Mouse (Mus musculus): ENCODE results near the gene Gm45208.
"Not testable (repeated sequence)": the region's sequence is repeated elsewhere in the genome, so short reads cannot be mapped to it uniquely, and the experiment has no call there.

The Gm45208 gene

GRCm38 (mm10) chrX:7721514-7722281 is at the start of gene Gm45208:
TSS of gene Gm45208 (plus strand) at chrX:7722245.
- peak; percentile 49 to 55 for DNase-seq (ENCODE audit: low spot score in 2 of 2)

DNA sequence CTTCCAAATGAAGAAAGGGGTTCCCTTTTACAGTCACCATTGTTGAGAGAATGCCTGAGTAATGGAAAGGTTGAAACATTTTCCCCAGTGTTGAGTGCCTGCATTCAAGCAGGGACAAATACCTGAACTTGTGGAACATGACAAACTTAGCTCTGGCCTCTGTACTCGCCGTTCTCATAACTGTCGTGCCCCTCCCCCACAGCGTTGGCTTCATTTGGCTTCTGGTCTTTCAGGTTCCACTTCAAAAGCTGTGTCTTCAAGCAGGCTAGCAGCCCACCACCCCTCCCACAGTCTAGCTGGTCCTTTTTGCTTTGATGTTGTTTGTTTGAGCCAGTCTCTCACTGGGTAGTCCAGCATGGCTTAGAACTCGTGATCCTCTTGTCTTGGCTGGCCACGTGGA is 49.3 kb upstream of the Gm45208 start:
- no peak for DNase-seq (ENCODE audit: low spot score in 2 of 2)

DNA sequence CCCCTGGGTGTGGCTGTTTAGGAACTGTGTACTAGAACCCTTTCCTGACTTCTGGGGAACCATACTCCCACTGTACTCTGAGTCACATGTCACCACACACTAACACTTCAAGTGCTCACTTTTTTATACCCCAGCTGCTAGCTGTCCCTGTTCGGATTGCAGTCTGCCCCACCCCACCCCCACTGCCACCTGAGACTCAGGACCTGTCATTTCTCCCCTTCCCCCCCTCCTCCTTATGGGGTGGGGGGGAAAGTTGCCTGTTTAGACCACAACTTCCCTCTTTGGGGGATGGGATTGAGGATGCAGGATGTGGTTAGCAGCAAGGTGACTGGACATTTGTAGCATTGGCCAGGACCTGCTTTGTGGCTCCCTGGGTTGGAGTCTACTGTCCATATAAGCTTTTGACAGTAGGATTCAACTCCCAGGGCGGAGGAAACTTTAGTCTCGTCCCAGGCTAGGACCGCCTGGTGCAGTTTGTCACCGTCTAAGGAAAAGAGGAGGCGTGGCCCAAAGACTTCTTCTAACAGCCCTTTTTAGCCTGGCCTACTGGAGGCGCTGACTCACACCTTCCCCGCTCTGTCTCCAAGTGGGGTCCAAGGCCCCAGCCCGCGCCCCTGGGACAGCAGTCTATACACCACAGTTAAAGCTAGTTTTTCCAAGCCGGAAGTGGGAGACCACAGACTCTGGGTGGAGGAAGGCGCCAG is 48.3 kb upstream of the Gm45208 start:
- DNase-seq (ENCODE audit: low spot score in 2 of 2) = no peak

DNA sequence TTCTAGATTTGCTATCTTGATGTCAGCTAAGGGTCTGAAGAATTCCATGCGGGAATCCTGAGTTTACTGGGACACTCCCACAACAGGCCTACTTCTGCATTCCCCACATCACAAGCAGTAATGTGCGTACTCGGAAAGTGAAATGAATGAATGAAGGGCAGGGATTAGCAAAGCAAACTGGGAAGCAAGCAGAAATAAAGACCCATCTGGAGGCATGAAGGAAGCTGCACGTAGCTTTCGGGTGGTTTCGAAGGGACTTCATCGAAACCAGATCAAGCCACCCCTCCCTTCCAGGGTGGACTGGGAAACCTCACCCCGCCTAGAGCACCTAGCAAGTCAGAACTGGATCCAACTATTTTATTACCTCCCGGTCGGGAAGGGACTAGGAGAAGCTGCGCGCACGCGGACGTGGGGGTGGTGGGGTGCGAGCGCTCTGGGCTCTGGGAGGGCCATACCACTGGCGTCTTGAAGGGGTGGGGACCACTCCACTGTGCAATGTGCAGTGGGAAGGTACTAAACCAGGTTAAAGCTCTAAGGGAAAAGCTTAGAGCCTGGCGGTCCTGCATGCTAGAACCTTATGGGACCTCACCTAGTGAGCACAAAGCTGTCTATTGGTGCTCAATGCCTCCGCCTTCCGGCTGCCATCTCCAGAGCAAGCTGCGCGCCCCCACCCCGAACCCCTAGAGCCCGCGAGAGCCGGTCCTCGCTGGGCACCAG is 47.6 kb upstream of the Gm45208 start:
- DNase-seq (ENCODE audit: low spot score in 2 of 2) = no peak

DNA sequence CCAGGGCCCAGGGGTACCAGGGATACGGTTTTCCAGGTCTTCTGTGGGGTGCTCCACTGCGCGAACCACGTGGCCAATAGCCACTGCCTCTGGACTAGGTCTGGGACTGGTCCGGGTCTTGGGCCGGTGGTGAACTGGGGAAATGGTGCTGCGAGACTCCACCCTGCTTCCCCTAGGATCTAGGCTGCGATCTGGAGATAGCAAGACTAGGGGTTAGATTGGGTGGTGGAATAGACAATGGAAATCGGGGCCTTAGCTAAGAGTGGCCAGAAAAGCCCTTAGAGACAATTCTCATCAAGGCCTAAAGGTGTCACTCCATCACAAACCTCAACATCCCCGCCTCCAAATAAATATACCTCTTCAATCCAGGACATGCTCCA is 47.1 kb upstream of the Gm45208 start:
- no peak for DNase-seq (ENCODE audit: low spot score in 2 of 2)

- no peak for DNase-seq (ENCODE audit: low spot score in 2 of 2)
Measured at GRCm38 (mm10) chrX:7678986-7679385, 43.1 kb upstream of the Gm45208 start.

- DNase-seq (ENCODE audit: low spot score in 2 of 2) = peak; percentile 75 to 83
Measured at GRCm38 (mm10) chrX:7679405-7680056, 42.5 kb upstream of the Gm45208 start.

DNA sequence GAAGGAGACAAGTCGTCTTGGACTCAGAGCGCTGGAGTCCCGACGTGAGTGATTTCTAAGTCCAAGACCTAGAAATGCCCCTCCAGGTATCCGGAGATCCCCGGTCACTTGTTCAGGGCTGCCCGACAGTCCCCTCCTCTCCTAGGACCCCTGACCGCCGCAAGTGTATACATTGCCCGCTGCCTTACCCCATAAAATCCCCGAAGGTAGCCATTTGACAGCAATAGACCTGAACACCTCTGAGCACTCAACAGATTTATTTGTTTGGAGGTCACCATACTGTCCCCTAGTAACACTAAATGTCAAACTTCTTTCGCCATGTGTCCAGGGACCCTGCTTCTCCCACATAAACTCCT is 42.0 kb upstream of the Gm45208 start:
- DNase-seq (ENCODE audit: low spot score in 2 of 2) = no peak

- DNase-seq (ENCODE audit: low spot score in 2 of 2) = no peak
Measured at GRCm38 (mm10) chrX:7680864-7681263, 41.2 kb upstream of the Gm45208 start, which contains the start of gene Magix. TSS of gene Magix (minus strand) at chrX:7681251.

DNA sequence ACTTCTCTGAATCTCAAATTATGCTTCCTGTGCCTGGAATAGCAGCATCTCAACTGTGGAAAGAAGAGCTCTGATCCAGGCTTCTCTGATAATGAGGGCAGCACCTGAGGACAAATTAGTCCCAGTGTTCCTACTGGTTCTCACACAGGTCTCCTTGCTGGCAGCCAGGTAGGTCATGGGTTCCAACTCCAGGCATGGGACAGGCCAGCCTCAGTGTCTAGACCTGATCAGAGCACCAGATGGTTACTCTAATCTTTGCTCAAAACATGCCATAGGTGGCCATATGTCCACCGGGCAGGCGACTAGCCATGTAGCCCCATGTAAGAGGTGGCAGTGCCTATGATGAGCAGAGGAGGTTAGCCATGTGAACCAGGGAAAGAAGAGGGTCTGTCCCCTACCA is 33.7 kb upstream of the Gm45208 start:
- no peak for DNase-seq (ENCODE audit: low spot score in 2 of 2)

DNA sequence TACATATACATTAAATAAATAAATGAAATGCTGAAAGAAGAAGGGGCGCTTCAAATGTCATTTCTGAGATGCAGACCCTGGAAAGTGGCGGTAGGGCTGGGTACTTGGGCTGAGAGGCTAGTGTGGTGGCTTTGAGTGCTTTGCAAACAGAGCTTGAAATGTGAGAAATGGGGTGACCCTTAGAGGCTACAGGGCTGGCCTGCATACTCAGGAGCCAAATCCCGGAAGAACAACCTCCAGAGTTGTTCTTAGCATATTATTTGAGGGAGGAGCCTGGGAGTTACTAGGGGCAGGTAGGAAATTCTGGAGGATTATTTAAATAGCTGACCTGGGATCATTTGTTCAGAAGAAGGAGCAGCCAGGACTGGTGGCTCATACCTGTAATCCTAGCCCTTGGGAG is 31.6 kb upstream of the Gm45208 start:
- DNase-seq (ENCODE audit: low spot score in 2 of 2) = no peak

DNA sequence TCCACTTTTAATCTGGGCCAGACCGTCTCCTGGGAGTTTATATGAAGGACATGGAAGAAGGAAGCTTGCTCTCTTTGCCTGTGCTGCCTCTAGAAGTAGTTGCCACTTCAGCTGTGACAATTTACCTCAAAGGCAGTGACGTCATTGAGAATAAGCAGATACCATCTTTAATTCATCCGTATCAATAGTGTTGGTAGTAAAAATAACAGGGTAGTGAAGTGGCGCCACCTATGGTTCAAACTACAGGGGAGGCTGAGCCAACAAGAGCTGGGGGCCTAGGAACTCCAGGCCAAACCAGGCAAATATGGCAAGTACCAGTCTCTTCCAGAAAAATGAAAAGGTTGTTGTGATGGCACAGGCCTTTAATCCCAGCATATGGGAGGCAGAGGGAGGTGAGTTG is 29.2 kb upstream of the Gm45208 start:
- peak in 1 of 2 experiments; percentile 39 for DNase-seq (ENCODE audit: low spot score in 2 of 2)

GRCm38 (mm10) chrX:7696520-7696919 is 25.5 kb upstream of the Gm45208 start:
- DNase-seq (ENCODE audit: low spot score in 2 of 2) = no peak

GRCm38 (mm10) chrX:7696954-7697381 is 25.1 kb upstream of the Gm45208 start, which contains the start of gene Gpkow:
TSS of gene Gpkow (plus strand) at chrX:7697131.
- DNase-seq (ENCODE audit: low spot score in 2 of 2) = peak; percentile 53 to 66

DNA sequence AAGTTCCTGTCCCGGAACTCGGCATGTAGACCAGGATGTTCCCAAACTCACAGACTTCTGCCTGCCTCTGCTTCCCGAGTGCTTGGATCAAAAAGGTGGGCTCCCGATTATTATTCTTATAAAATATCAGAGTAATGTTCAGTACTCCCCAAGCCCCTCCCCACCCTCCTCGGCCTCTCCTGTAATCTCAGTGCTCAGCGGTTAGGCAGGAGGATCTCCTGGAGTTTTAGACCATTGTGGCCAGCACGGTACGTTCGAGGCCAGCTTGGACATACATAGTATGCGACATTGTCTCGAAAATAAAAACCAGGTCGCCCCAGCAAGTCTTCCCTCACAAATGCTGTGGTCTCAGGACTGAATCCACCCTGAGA is 8.3 kb upstream of the Gm45208 start:
- DNase-seq (ENCODE audit: low spot score in 2 of 2) = not testable (repeated sequence)

DNA sequence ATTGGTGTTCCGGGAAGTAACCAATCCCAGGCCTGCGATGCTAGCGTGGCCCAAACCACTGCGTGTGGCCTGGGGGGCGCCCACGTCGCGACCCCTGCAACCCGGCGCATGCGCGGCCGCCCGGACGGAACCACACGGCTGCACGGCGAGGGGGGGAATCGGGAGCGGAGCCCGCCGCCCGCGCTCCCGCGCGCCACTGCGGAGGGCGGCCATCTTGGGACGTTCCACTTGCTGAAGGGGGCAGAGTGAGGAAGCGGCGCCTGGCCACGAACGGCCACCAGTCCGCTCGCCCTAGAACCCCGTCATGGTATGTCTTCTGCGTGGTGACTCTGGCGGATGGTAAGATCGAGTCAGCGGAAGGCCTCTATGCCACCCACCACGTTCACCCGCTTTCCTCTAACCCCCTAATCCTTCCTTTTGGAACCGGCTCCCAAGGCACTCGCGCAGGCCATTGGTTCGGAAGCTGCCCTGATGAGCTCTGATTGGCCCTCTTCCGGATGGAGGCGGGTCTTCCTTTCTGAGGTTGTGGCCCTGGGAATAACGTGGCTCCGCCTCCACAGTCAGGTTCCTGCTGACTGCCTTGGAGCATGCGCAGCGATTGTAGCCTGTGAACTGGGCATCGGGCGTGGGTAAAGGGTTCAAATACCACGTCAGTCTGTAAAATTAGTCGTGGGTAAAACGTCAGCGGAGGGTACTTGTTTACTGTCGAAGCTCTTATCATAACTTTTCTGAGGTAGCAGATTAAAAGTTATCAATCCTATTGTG is 7.7 kb upstream of the Gm45208 start, which contains the start of gene Wdr45:
Gene Wdr45, plus strand, starts transcription at position 199 of the 765 bp plus-strand sequence.
- peak; percentile 79 to 81 for DNase-seq (ENCODE audit: low spot score in 2 of 2)

DNA sequence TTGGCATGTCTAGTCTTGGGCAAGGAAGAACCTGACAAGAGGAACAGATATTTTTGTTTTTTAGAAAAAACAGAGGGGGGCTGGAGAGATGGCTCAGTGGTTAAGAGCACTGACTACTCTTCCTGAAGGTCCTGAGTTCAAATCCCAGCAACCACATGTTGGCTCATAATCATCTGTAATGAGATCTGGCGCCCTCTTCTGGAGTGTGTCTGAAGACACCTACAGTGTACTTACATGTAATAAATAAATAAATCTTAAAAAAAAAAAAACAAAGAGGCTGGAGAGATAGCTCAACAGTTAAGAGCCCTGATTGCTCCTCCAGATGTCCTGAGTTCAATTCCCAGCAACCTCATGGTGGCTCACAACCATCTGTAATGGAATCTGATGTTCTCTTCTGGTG is 6.0 kb upstream of the Gm45208 start:
- DNase-seq (ENCODE audit: low spot score in 2 of 2) = not testable (repeated sequence)

DNA sequence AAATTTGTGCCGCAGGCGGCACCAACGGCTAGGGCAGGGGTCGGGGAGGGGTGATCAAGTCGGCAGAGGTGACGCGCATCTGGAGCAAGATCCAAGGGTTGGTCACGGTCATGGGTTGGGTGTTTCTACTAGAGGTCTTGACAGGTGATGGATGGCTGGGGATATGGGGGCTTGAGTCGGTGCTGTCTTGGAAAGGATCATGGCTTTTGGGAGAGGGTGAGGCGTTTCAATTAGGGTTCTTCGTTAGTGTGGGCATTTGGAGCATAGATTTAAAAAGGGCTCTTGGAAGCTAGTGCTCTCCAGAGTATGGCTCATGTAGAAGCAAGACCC is 202 bp downstream of the Gm45208 start:
- no peak for DNase-seq (ENCODE audit: low spot score in 2 of 2)

GRCm38 (mm10) chrX:7722691-7723090 is 646 bp downstream of the Gm45208 start:
- no peak for DNase-seq (ENCODE audit: low spot score in 2 of 2)

GRCm38 (mm10) chrX:7724135-7724534 is 2.1 kb downstream of the Gm45208 start:
- DNase-seq (ENCODE audit: low spot score in 2 of 2) = no peak

- DNase-seq (ENCODE audit: low spot score in 2 of 2) = no peak
Measured at GRCm38 (mm10) chrX:7725841-7726240, 3.8 kb downstream of the Gm45208 start.

All from spleen, postnatal 14 days (tissue).